Mouse (Mus musculus): ENCODE measurements around the gene Gal3st2b.
"Not testable (repeated sequence)": the region's sequence is repeated elsewhere in the genome, so short reads cannot be mapped to it uniquely, and the experiment has no call there.

The Gal3st2b gene

DNA sequence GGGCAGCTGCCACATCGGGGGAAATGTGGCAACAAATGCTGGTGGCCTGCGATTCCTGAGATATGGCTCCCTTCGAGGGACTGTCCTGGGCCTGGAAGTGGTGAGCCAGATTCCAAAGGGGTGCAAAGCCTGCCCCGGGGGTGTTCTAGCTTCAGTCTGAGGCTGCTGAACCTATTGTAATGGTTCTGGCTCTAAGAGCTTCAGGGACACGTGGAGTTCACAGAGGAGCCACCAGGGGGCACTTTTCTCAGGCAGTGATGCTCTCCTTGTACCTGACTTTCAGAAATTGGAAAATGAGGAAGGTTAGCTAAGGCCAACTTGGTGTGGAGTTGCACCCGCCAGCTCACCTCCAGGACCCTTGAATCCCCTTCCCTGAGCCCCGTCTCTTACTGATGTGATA is 60.2 kb downstream of the Gal3st2b start:
- not testable (repeated sequence) for DNase-seq (ENCODE audit: low spot score in 2 of 2)

DNA sequence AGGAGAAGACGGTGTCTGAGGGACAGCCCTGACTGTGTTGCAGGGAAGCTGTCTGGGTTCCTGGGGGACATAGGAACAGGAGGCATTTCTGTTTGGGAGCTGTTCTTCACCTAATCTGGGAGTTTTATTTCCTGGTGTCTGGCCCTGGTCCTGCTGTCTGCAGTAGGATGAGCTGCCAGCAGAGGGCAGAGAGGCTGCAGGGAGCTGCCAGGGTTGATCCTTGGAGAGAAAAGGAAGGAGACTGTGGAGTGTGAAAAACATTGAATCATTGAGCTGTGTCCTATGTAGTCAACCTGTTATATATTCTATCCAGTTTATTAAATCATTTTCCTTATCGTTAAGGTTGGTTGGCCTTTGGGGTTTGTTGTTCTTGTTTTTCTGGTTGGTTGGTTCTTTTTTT is 62.8 kb downstream of the Gal3st2b start:
- DNase-seq (ENCODE audit: low spot score in 2 of 2) = not testable (repeated sequence)

DNA sequence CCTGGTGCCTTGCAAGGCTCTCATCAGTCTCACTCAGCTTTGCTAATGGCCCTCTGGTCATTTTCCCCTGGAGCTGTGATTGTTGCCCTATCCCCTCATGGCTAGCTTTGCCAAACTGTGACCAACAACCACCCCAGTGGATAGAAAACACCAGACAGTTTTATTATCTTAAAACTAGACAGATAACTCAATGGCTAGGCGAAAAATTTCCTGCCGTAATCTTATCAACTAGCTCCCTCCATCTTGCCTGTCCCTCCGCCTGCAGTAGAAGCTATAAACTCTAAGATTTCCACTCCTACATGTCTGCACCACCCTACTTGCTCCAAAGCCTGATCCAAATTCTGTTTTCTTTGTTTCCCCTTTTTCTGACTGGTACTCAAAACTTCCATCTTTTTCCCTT is 68.1 kb downstream of the Gal3st2b start:
- DNase-seq (ENCODE audit: low spot score in 2 of 2) = no peak

- no peak for DNase-seq (ENCODE audit: low spot score in 2 of 2)
These were observed 70.7 kb downstream of the Gal3st2b start for GRCm38 (mm10) chr1:93988786-93989185.

GRCm38 (mm10) chr1:93990209-93990608 is 72.1 kb downstream of the Gal3st2b start, which contains the start of gene Gal3st2c:
TSS of gene Gal3st2c (plus strand) at chr1:93990509.
- not testable (repeated sequence) for DNase-seq (ENCODE audit: low spot score in 2 of 2)

GRCm38 (mm10) chr1:93991068-93991467 is 73.0 kb downstream of the Gal3st2b start:
- not testable (repeated sequence) for DNase-seq (ENCODE audit: low spot score in 2 of 2)

GRCm38 (mm10) chr1:93991491-93991890 is 73.4 kb downstream of the Gal3st2b start:
- DNase-seq (ENCODE audit: low spot score in 2 of 2) = not testable (repeated sequence)

Measured in frontal cortex, postnatal 10 days (tissue).